9 mouse cellular contexts compared by ENCODE assay signal in the genomic region with DNA sequence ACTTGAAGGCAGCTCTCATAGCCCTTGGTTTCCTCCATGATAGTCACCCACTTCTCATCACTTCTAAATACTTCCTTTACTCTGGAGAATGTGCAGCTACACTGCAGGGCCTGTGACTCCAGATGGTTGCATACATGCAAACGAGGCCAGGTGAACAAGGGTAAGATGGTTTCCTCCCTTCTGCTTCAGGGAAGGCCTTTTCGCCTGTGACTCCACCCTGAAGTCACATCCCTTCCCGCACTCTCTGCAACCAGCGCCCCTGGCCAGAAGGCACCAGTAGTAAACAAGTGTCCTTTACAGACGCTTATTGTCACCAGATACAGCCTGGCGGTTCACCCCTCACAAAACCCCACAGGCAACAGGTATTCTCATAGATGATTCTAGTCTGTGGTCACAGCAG. TPM values are rescaled to one million over a fixed set of nuclear protein-coding genes. Genes with fewer than 3 reads are reported as not detected.
DNase-seq lines count a peak whose midpoint lies in the region; ATAC-seq lines count a peak whose summit lies in the region.
"Had no signal": no experiment of that assay in that cellular context is flagged by ENCODE, and none has a peak within 500 bp of the region (broad histone marks: within the 10 kb centered on the region; RNA-seq: fewer than 3 reads in every experiment).

No protein-coding gene starts in this region.

- intact Hi-C loops in left cerebral cortex, postnatal 4 days (cut with DNase I): loop anchor here (10.0 kb wide), 1 partner anchor 84 kb away; a partner anchor contains a TSS

- H3K9ac ChIP-seq in heart, embryonic 11.5 days (ENCODE audit: low read depth, low read length): peak overlapping the region; percentile 40; the same call in 1 of the 2 replicates
- no peak overlapping the region for H3K9ac ChIP-seq in liver, embryonic 12.5 days
- H3K9ac ChIP-seq in stomach, embryonic 14.5 days (replicated peaks; ENCODE audit: low read depth, low read length): no peak overlapping the region

- H3K9me3 ChIP-seq in megakaryocyte, embryonic 14.5 days: peaks cover 6% of the 10 kb centered on the region; the same call in 1 of the 2 replicates
- no peaks in the 10 kb centered on the region for H3K9me3 ChIP-seq in heart, embryonic 11.5 days (replicated peaks; ENCODE audit: control insufficient read depth, low read length)
- H3K9me3 ChIP-seq in liver, embryonic 12.5 days (replicated peaks): no peaks in the 10 kb centered on the region
- H3K9me3 ChIP-seq in stomach, embryonic 14.5 days (ENCODE audit: control insufficient read depth, low read depth, low read length): no peaks in the 10 kb centered on the region

- H3K27ac ChIP-seq in heart, embryonic 11.5 days (ENCODE audit: low read depth, low read length): no peak overlapping the region
- no peak overlapping the region for H3K27ac ChIP-seq in liver, embryonic 12.5 days
- H3K27ac ChIP-seq in stomach, embryonic 14.5 days (ENCODE audit: low read length): no peak overlapping the region
- H3K27ac ChIP-seq: left cerebral cortex, adult 2 months had no signal

- no peak for ATAC-seq in megakaryocyte, adult 5-6 weeks (ENCODE audit: poor library complexity, severe bottlenecking)
- ATAC-seq in heart, embryonic 11.5 days (replicated peaks; ENCODE audit: insufficient number of reproducible peaks, low FRiP score, low TSS enrichment): no peak
- ATAC-seq in liver, embryonic 12.5 days: no peak
- no peak for ATAC-seq in stomach, embryonic 14.5 days (ENCODE audit: insufficient number of reproducible peaks, insufficient read depth, low FRiP score, low read depth)

- peak overlapping the region; percentile 66 for H3K4me2 ChIP-seq in heart, embryonic 11.5 days
- peak overlapping the region; percentile 66 for H3K4me2 ChIP-seq in liver, embryonic 12.5 days
- peak overlapping the region; percentile 94 for H3K4me2 ChIP-seq in stomach, embryonic 14.5 days (replicated peaks; ENCODE audit: low read depth, low read length)

- 45% methylated on average over 6 of the region's 6 CpGs for WGBS in heart, embryonic 11.5 days (ENCODE audit: insufficient replicate concordance)
- WGBS in liver, embryonic 12.5 days (ENCODE audit: insufficient replicate concordance): 48% methylated on average over 6 of the region's 6 CpGs
- WGBS in stomach, embryonic 14.5 days: 67% methylated on average over 6 of the region's 6 CpGs

- no peak for DNase-seq in cerebellum, postnatal 14 days
- DNase-seq in left cerebral cortex, postnatal 4 days: no peak
- DNase-seq in right cerebral cortex, postnatal 4 days: no peak

- H3K4me3 ChIP-seq in megakaryocyte, embryonic 14.5 days (replicated peaks): peak overlapping the region; percentile 56
- H3K4me3 ChIP-seq in heart, embryonic 11.5 days (ENCODE audit: low read depth, low read length): peak overlapping the region; percentile 49
- H3K4me3 ChIP-seq in liver, embryonic 12.5 days: peak overlapping the region; percentile 59
- peak overlapping the region; percentile 55; the same call in 1 of the 2 replicates for H3K4me3 ChIP-seq in stomach, embryonic 14.5 days (ENCODE audit: low read depth, low read length)

- no peaks in the 10 kb centered on the region for H3K36me3 ChIP-seq in megakaryocyte, embryonic 14.5 days (replicated peaks; ENCODE audit: low read length)
- H3K36me3 ChIP-seq in heart, embryonic 11.5 days (ENCODE audit: control insufficient read depth, insufficient read depth, low read length): no peaks in the 10 kb centered on the region
- no peaks in the 10 kb centered on the region for H3K36me3 ChIP-seq in liver, embryonic 12.5 days
- no peaks in the 10 kb centered on the region for H3K36me3 ChIP-seq in stomach, embryonic 14.5 days (ENCODE audit: control insufficient read depth, insufficient read depth, low read length)

- peaks cover 97% of the 10 kb centered on the region for H3K27me3 ChIP-seq in megakaryocyte, embryonic 14.5 days (replicated peaks)
- H3K27me3 ChIP-seq in heart, embryonic 11.5 days (ENCODE audit: control insufficient read depth, insufficient read depth, low read length): peaks cover 4% of the 10 kb centered on the region; the same call in 1 of the 2 replicates
- peaks cover 71% of the 10 kb centered on the region for H3K27me3 ChIP-seq in liver, embryonic 12.5 days (replicated peaks)
- H3K27me3 ChIP-seq in stomach, embryonic 14.5 days (ENCODE audit: control insufficient read depth, insufficient read depth, low read length): no peaks in the 10 kb centered on the region

- peaks cover 21% of the 10 kb centered on the region for H3K4me1 ChIP-seq in megakaryocyte, embryonic 14.5 days
- peaks cover 10% of the 10 kb centered on the region; the same call in 1 of the 2 replicates for H3K4me1 ChIP-seq in heart, embryonic 11.5 days (ENCODE audit: control insufficient read depth, insufficient read depth, low read length)
- H3K4me1 ChIP-seq in liver, embryonic 12.5 days: peaks cover 18% of the 10 kb centered on the region
- H3K4me1 ChIP-seq in stomach, embryonic 14.5 days (ENCODE audit: control insufficient read depth, insufficient read depth, low read length): peaks cover 9% of the 10 kb centered on the region

RNA-seq across cellular contexts. Expression of a gene that starts 2.9 kb away (rescaled TPM):
- 6.4 and 7.2 TPM in 2 replicates for polyA plus RNA-seq in megakaryocyte, embryonic 14.5 days (2012; ENCODE audit: insufficient read depth, low replicate concordance)
- 0.18 TPM in 1 of 2 replicates, not detected in the other for total RNA-seq in megakaryocyte, adult 5-6 weeks (2015)
- total RNA-seq in megakaryocyte, adult 5-6 weeks (2017): 0.12 TPM in 1 of 2 replicates, not detected in the other
- 14.4 and 16.6 TPM in 2 replicates for polyA plus RNA-seq in heart, embryonic 11.5 days (2014; fragmentation: Nextera tagmentation; extraction: Ambion mirVana)
- polyA plus RNA-seq in liver, embryonic 12.5 days (2016; fragmentation: Nextera tagmentation; extraction: Ambion mirVana): 10.6 and 12.8 TPM in 2 replicates
- polyA plus RNA-seq in stomach, embryonic 14.5 days (2014; fragmentation: Nextera tagmentation; extraction: Ambion mirVana): 11.8 and 12.5 TPM in 2 replicates
- total RNA-seq in left cerebral cortex, postnatal 4 days (2021): 1 to 10 TPM; 4.6 to 6.4 TPM
